In the genomic region with DNA sequence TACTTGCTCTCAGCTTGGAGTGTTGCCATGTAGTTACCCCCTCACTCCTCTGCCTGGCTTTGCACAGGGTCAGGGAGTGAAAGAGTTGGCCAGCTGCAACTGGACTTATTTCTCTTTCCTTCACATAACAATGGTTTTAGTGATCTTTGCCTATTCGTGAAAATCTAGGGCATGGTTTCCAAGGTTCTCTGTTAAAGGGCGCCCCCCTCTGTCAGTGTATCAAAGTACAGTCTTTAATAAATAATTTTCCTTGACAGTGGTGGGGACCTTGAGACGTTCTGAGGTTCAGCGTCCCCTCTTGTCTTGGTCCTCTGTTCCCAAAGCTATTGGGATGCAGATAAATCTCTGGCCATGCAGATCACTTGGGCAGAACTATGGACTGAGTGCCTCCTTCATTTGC, we compare ENCODE assay signal across 11 mouse cellular contexts. TPM values are rescaled to one million over a fixed set of nuclear protein-coding genes. Genes with fewer than 3 reads are reported as not detected.
DNase-seq lines count a peak whose midpoint lies in the region; ATAC-seq and TF ChIP-seq lines count a peak whose summit lies in the region.
"Had no signal": no experiment of that assay in that cellular context is flagged by ENCODE, and none has a peak within 500 bp of the region (broad histone marks: within the 10 kb centered on the region; RNA-seq: fewer than 3 reads in every experiment).

No protein-coding gene starts in this region.

- no peak overlapping the region for H3K27ac ChIP-seq in gastrocnemius, adult 2 months
- H3K27ac ChIP-seq in midbrain, postnatal 0 days (ENCODE audit: low read depth, low read length), result no peak overlapping the region
- no peak overlapping the region for H3K27ac ChIP-seq in midbrain, embryonic 11.5 days (ENCODE audit: low read depth, low read length)
- H3K27ac ChIP-seq: embryonic facial prominence, embryonic 15.5 days; hindbrain, embryonic 12.5 days had no signal

- H3K9ac ChIP-seq in midbrain, postnatal 0 days (replicated peaks; ENCODE audit: low read length, poor library complexity, severe bottlenecking), result no peak overlapping the region
- H3K9ac ChIP-seq in midbrain, embryonic 11.5 days (ENCODE audit: low read length), result no peak overlapping the region
- H3K9ac ChIP-seq: embryonic facial prominence, embryonic 15.5 days; hindbrain, embryonic 12.5 days had no signal

- WGBS in midbrain, postnatal 0 days, result 29% methylated on average over 4 of the region's 4 CpGs
- 32% methylated on average over 4 of the region's 4 CpGs for WGBS in midbrain, embryonic 11.5 days

- H3K4me1 ChIP-seq in midbrain, postnatal 0 days (ENCODE audit: insufficient read depth, low read length), result no peaks in the 10 kb centered on the region
- no peaks in the 10 kb centered on the region for H3K4me1 ChIP-seq in midbrain, embryonic 11.5 days (ENCODE audit: control insufficient read depth, insufficient read depth, low read length)
- H3K4me1 ChIP-seq: embryonic facial prominence, embryonic 15.5 days; hindbrain, embryonic 12.5 days had no signal

- ATAC-seq in midbrain, postnatal 0 days (ENCODE audit: low FRiP score), result no peak
- ATAC-seq in midbrain, embryonic 11.5 days (ENCODE audit: low FRiP score), result no peak

- DNase-seq in gastrocnemius, adult 2 months, result no peak
- DNase-seq in gastrocnemius, postnatal 4 days (ENCODE audit: low spot score in 2 of 2), result no peak
- DNase-seq in midbrain, postnatal 0 days (ENCODE audit: low spot score), result no peak
- no peak for DNase-seq in midbrain, embryonic 11.5 days (ENCODE audit: low spot score, missing footprints)
- DNase-seq in embryo, embryonic 10 days (ENCODE audit: low spot score), result peak; percentile 30
- peak; percentile 72 for DNase-seq in thymus, postnatal 14 days
- DNase-seq in urinary bladder, adult 18-20 months (ENCODE audit: low spot score in 2 of 2), result no peak
- no peak for DNase-seq in cerebellum, adult 8-10 months

- no peaks in the 10 kb centered on the region for H3K9me3 ChIP-seq in midbrain, postnatal 0 days (ENCODE audit: low read length)
- no peaks in the 10 kb centered on the region for H3K9me3 ChIP-seq in midbrain, embryonic 11.5 days (ENCODE audit: control insufficient read depth, low read length)
- H3K9me3 ChIP-seq: embryonic facial prominence, embryonic 15.5 days; hindbrain, embryonic 12.5 days had no signal

- no peak overlapping the region for H3K4me2 ChIP-seq in midbrain, postnatal 0 days (ENCODE audit: low read depth, low read length, poor library complexity, severe bottlenecking)
- H3K4me2 ChIP-seq in midbrain, embryonic 11.5 days, result no peak overlapping the region
- H3K4me2 ChIP-seq: embryonic facial prominence, embryonic 15.5 days; hindbrain, embryonic 12.5 days had no signal

- TF ChIP-seq CTCF in gastrocnemius, adult 2 months (IDR thresholded peaks at IDR 0.05), result peak; percentile 19; the same call in 1 of the 2 replicates
- peak; percentile 35; the same call in 1 of the 2 replicates for TF ChIP-seq CTCF in midbrain, postnatal 0 days (IDR thresholded peaks at IDR 0.05)

- no peak overlapping the region for H3K4me3 ChIP-seq in gastrocnemius, adult 2 months
- no peak overlapping the region for H3K4me3 ChIP-seq in midbrain, postnatal 0 days (ENCODE audit: low read depth, low read length)
- no peak overlapping the region for H3K4me3 ChIP-seq in midbrain, embryonic 11.5 days (ENCODE audit: low read depth, low read length)
- H3K4me3 ChIP-seq: embryonic facial prominence, embryonic 15.5 days; hindbrain, embryonic 12.5 days had no signal

- intact Hi-C loops in gastrocnemius, adult 2 months (cut with DNase I), result no loop called here

- H3K36me3 ChIP-seq in midbrain, postnatal 0 days (ENCODE audit: insufficient read depth, low read length), result no peaks in the 10 kb centered on the region
- H3K36me3 ChIP-seq in midbrain, embryonic 11.5 days (ENCODE audit: control insufficient read depth, insufficient read depth, low read length), result no peaks in the 10 kb centered on the region
- H3K36me3 ChIP-seq: embryonic facial prominence, embryonic 15.5 days; G1E; hindbrain, embryonic 12.5 days had no signal

- H3K27me3 ChIP-seq in midbrain, postnatal 0 days (ENCODE audit: insufficient read depth, low read length), result no peaks in the 10 kb centered on the region
- no peaks in the 10 kb centered on the region for H3K27me3 ChIP-seq in midbrain, embryonic 11.5 days (ENCODE audit: control insufficient read depth, insufficient read depth, low read length)
- H3K27me3 ChIP-seq: embryonic facial prominence, embryonic 15.5 days; hindbrain, embryonic 12.5 days had no signal

RNA-seq across cellular contexts. Expression of a gene that starts 12.4 kb away (rescaled TPM):
- total RNA-seq in gastrocnemius, adult 2 months (2021), result 1 to 10 TPM in 1 of 2 experiments, under 1 TPM in 1; 0.71 to 1.1 TPM
- 1 to 10 TPM; 3.8 to 3.9 TPM for total RNA-seq in gastrocnemius, postnatal 4 days (2021)
- 1.6 and 1.7 TPM in 2 replicates for total RNA-seq in midbrain, postnatal 0 days (2014; rRNA removed)
- 0.48 and 0.57 TPM in 2 replicates for polyA plus RNA-seq in midbrain, postnatal 0 days (2015; fragmentation: Nextera tagmentation; extraction: Ambion mirVana)
- 0.79 and 0.94 TPM in 2 replicates for polyA plus RNA-seq in midbrain, embryonic 11.5 days (2014; fragmentation: Nextera tagmentation; extraction: Ambion mirVana)

RNA-seq across cellular contexts. Expression of a gene that starts 37.3 kb away (rescaled TPM):
- total RNA-seq in gastrocnemius, adult 2 months (2021), result under 1 TPM; 0.14 to 0.18 TPM
- total RNA-seq in gastrocnemius, postnatal 4 days (2021), result 1 to 10 TPM; 5.7 to 6.1 TPM
- 0.93 and 1.7 TPM in 2 replicates for total RNA-seq in midbrain, postnatal 0 days (2014; rRNA removed)
- polyA plus RNA-seq in midbrain, postnatal 0 days (2015; fragmentation: Nextera tagmentation; extraction: Ambion mirVana), result 0.77 and 1.1 TPM in 2 replicates
- polyA plus RNA-seq in midbrain, embryonic 11.5 days (2014; fragmentation: Nextera tagmentation; extraction: Ambion mirVana), result 30.2 and 30.8 TPM in 2 replicates

Comparison
In these comparisons a context has a peak if more than half of its experiments do, and no peak if none do; other contexts are left out.
1. DNase-seq: peak in embryo, embryonic 10 days (single experiment) and thymus, postnatal 14 days (single experiment); none in gastrocnemius, adult 2 months (single experiment), gastrocnemius, postnatal 4 days (0 of 2), midbrain, postnatal 0 days (single experiment), midbrain, embryonic 11.5 days (single experiment), urinary bladder, adult 18-20 months (0 of 2) and cerebellum, adult 8-10 months (single experiment).